Mouse (Mus musculus) myocyte (in vitro differentiated cells): ENCODE data around the gene Pex11a. TPM values are rescaled to one million over a fixed set of nuclear protein-coding genes. Genes with fewer than 3 reads are reported as not detected.
A peak's percentile ranks its signal among the peaks of the same experiment; 100 is the strongest.

Experiments used
- H3K27me3 ChIP-seq: one replicate; pipeline ENCODE4 v1.6.1; 2011; ENCODE audit not compliant: control insufficient read depth, insufficient read depth, insufficient read length
- H3K36me3 ChIP-seq: one replicate; pipeline ENCODE4 v1.6.1; 2011; ENCODE audit not compliant: control insufficient read depth, insufficient read depth
- H3K4me2 ChIP-seq: one replicate; pipeline ENCODE4 v1.6.1; 2011; ENCODE audit warnings: low read depth, control low read depth
- H3K4me3 ChIP-seq: one replicate; pipeline ENCODE4 v1.5.1; 2011; ENCODE audit warnings: mild to moderate bottlenecking, control low read depth, moderate library complexity
- H3K79me2 ChIP-seq: one replicate; pipeline ENCODE4 v1.6.1; 2011; ENCODE audit not compliant: control insufficient read depth, insufficient read depth
- H3ac ChIP-seq: one replicate; pipeline ENCODE4 v1.6.1; 2011; ENCODE audit not compliant: control insufficient read depth, insufficient read length
- CEBPB ChIP-seq: IDR thresholded peaks from 2 replicates; pipeline ENCODE4 v1.6.1; 2011; ENCODE audit warnings: mild to moderate bottlenecking, moderate library complexity; ENCODE audit not compliant: poor library complexity, insufficient read depth, severe bottlenecking
- E2F4 ChIP-seq: IDR thresholded peaks from one replicate; pipeline ENCODE4 v1.6.1; 2011; ENCODE audit warnings: mild to moderate bottlenecking, control low read depth, moderate library complexity; ENCODE audit not compliant: insufficient read depth
- MAX ChIP-seq: IDR thresholded peaks from one replicate; pipeline ENCODE4 v1.6.1; 2011; ENCODE audit warnings: low read depth, mild to moderate bottlenecking, control low read depth
- MYOD1 ChIP-seq, 3 experiments: IDR thresholded peaks; one replicate each; pipeline ENCODE4 v1.6.1; 2011; ENCODE audit warnings: control low read depth in 2 of 3, low read depth in 2 of 3, mild to moderate bottlenecking in 2 of 3, moderate library complexity in 1 of 3; ENCODE audit not compliant: insufficient read length in 2 of 3, control insufficient read depth in 1 of 3
- MYOG ChIP-seq, 3 experiments: IDR thresholded peaks; one replicate each; pipeline ENCODE4 v1.6.1; 2011; ENCODE audit warnings: control low read depth in 2 of 3, low read depth in 2 of 3, mild to moderate bottlenecking in 2 of 3; ENCODE audit not compliant: insufficient read length in 2 of 3, control insufficient read depth in 1 of 3, insufficient read depth in 1 of 3
- POLR2A ChIP-seq: IDR thresholded peaks from one replicate; pipeline ENCODE4 v1.6.1; 2011; ENCODE audit warnings: low read depth, mild to moderate bottlenecking, control low read depth, moderate library complexity; ENCODE audit not compliant: insufficient read length
- POLR2AphosphoS2 ChIP-seq: IDR thresholded peaks from one replicate; pipeline ENCODE4 v1.6.1; 2011; ENCODE audit warnings: low read depth, control low read depth; ENCODE audit not compliant: insufficient read length
- REST ChIP-seq: IDR thresholded peaks from one replicate; pipeline ENCODE4 v1.6.1; 2011; ENCODE audit warnings: mild to moderate bottlenecking, control low read depth, moderate library complexity; ENCODE audit not compliant: insufficient read depth, insufficient read length
- SRF ChIP-seq: IDR thresholded peaks from one replicate; pipeline ENCODE4 v1.6.1; 2011; ENCODE audit warnings: low read depth; ENCODE audit not compliant: control insufficient read depth, insufficient read length
- TCF12 ChIP-seq: IDR thresholded peaks from one replicate; pipeline ENCODE4 v1.6.1; 2011; ENCODE audit warnings: mild to moderate bottlenecking, control low read depth; ENCODE audit not compliant: poor library complexity, insufficient read depth, severe bottlenecking
- TCF3 ChIP-seq: IDR thresholded peaks from one replicate; pipeline ENCODE4 v1.6.1; 2011; ENCODE audit warnings: low read depth, control low read depth; ENCODE audit not compliant: insufficient read length
- USF1 ChIP-seq: IDR thresholded peaks from one replicate; pipeline ENCODE4 v1.6.1; 2011; ENCODE audit warnings: low read depth, mild to moderate bottlenecking, control low read depth, moderate library complexity
- polyA plus RNA-seq: library from polyadenylated mRNA; unstranded; fragments of >200 nt; fragmentation: generic; extraction: Trizol; gene quantifications from one replicate; pipeline ENCODE4 v1.2.1, GENCODE M21; 2012; ENCODE audit warnings: missing spikeins

Pex11a gene
- polyA plus RNA-seq, 1 experiment = 5.9 TPM

DNA sequence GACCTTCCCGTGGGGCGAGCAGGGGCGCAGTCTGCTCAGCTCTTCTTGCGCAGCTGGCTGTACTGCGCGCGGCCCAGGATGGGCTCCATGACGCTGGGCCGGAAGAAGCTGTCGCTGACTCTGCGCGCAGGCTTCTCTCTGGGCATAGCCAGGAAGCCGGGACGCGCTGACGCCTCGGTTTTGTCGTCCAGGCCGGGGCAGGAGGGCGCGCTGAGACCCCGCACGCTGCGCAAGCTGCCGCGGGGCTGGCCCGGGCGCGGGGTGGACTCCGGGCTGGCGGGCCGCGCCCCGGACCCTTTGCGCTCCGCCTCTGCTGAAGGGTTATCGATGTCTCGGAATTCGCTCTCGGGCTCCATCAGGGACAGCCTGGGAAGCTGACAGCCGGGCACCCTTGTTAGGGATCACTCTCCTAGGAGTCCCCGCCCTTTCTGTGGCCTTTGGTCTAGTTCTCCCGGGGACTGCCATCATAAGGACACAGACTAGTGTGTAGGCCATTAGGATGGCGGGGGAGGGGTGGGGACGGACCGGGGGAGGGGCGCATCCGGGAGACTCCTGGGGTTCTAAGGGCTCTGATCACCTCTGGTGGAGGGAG lies 21.4 kb downstream of the Pex11a start:
- H3K27me3 ChIP-seq = peaks cover 28% of the 10 kb centered on the region
- H3K4me2 ChIP-seq = peak overlapping the region; percentile 18
- H3K4me3 ChIP-seq = no peak overlapping the region
- peak overlapping the region; percentile 18 for H3ac ChIP-seq
- no peaks in the 10 kb centered on the region for H3K79me2 ChIP-seq
- TF ChIP-seq POLR2AphosphoS2 = no peak
- peak; percentile 20 for TF ChIP-seq POLR2A
- H3K36me3 ChIP-seq = no peaks in the 10 kb centered on the region

DNA sequence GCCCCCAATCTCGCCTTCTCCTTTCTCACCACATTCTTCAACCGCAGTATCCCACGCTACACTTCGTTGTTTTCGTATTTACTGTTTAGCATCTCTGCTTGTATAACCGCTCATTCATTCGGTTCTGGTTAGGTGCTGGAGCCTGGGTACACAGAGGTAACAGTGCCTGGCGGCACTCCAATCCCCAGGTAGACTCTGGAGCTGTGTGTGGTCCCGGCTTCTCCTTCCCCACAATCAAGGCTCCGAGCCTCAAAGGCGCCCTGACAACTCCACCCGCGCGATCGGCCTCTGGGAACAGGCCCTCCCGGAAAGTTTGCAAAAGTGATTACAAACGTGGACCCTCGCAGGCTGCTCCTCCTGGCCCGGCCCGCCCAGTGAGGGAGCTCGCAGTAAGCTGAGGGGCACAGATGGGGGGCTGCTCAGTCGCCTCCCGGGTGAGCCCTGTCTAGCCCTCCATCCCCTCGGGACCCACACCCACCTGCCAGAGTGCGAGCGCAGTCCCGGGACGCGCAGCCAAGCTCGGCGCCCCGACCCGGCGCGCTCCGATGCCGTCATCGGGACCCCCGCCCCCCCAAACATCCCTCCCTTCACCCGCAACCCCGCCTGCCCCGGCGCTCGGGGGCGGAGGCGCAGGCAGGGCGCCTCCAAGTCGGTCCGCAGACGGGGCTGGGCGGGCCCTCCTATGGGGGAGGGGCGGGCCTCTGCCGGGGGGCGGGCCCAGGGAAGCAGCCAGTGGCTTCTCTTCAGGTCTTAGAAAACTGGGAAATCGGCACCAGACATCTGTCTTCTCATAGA lies 27.5 kb downstream of the Pex11a start, which contains the start of gene Kif7:
Gene Kif7 (minus strand): TSS at position 534 of the 795 bp plus-strand sequence.
- no peaks in the 10 kb centered on the region for H3K36me3 ChIP-seq
- peak within 1 kb of the TSS; percentile 92 for H3K4me2 ChIP-seq
- no peaks in the 10 kb centered on the region for H3K79me2 ChIP-seq
- H3ac ChIP-seq = peak within 1 kb of the TSS; percentile 33
- no peaks in the 10 kb centered on the region for H3K27me3 ChIP-seq
- peak within 1 kb of the TSS; percentile 45 for H3K4me3 ChIP-seq
- TF ChIP-seq SRF (no peak), MAX (no peak), POLR2AphosphoS2 (peak; percentile 52), POLR2A (peak; percentile 78)

DNA sequence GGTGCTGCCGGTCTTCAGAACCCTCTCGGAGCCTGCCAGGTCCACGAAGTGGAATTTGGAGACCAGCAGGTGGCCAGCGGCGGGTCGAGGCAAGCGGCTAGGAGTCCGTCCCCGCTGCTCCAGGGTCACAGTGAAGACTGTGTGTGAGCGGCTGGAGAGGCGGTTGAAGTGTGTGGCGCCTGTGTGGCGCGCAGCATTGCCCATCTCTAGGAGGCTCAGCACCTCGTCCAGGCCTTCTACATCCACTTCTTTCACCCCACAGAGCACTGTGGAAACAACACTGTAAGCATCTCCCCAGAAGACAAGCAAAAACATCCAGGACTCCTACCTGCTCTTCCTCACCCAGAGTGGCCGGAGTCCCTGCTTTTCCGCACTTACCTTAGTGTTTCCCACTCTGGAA lies 32.1 kb downstream of the Pex11a start:
- TF ChIP-seq POLR2AphosphoS2 = no peak
- no peak for TF ChIP-seq CEBPB
- no peak for TF ChIP-seq MYOG (IDR thresholded peaks at IDR 0.05; ENCODE audit: control insufficient read depth in 1 of 3, insufficient read depth in 1 of 3, insufficient read length in 2 of 3, low read depth in 2 of 3)
- TF ChIP-seq E2F4 = no peak
- TF ChIP-seq USF1 = no peak
- Histone ChIP-seq H3K36me3 (no peaks in the 10 kb centered on the region), H3K27me3 (no peaks in the 10 kb centered on the region), H3ac (no peak overlapping the region), H3K4me3 (no peak overlapping the region), H3K79me2 (no peaks in the 10 kb centered on the region), H3K4me2 (no peak overlapping the region)

DNA sequence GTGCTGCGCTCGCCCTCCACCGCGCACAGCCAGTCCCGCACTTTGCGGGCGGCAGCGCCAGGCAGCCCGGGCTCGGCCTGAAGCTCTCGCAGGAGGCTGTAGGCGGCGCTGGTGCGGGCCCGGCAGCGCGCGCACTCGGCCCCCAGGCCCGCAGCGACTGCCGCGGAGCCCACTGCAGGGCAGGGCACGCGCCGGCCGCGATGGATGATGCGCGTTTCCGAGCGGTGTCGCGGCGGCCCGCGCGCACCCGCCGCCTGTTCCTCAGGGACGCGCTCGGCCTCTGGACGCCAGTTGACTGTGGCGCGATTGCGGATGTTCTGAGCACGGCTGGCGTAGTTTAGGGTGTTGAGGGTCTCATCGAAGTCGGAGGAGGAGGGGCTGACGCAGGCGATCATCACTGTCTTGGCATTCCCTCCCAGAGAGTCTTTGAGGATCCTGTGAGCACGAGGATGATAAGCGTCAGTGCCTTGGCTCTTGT lies 32.8 kb downstream of the Pex11a start:
- H3ac ChIP-seq = no peak overlapping the region
- TF ChIP-seq TCF3 (no peak), MYOD1 (IDR thresholded peaks at IDR 0.05; ENCODE audit: control insufficient read depth in 1 of 3, insufficient read length in 2 of 3, low read depth in 2 of 3) (no peak), POLR2AphosphoS2 (no peak), SRF (no peak), CEBPB (no peak), TCF12 (no peak), MAX (no peak), MYOG (IDR thresholded peaks at IDR 0.05; ENCODE audit: control insufficient read depth in 1 of 3, insufficient read depth in 1 of 3, insufficient read length in 2 of 3, low read depth in 2 of 3) (no peak), REST (no peak), USF1 (no peak)
- H3K4me2 ChIP-seq = no peak overlapping the region
- H3K4me3 ChIP-seq = no peak overlapping the region
- H3K79me2 ChIP-seq = no peaks in the 10 kb centered on the region
- H3K36me3 ChIP-seq = no peaks in the 10 kb centered on the region
- H3K27me3 ChIP-seq = no peaks in the 10 kb centered on the region

DNA sequence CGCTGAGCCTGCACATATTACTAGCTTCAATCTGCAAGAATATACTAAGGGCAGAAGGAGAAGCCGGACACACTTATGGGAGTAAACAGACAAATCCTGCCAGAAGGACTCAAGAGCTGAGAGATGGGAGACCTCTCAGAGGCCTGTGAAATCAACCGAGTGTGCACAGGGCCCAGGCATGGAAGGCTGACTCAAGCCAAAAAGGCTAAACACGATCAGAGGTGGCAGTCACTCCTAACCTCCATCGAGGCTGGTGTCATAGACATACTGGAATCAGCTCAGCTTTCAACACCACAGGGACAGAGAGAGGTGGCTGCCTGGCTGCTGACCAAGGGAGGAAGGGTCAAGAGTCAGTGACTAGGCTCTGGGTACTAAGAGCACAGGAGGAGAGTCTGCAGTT lies 37.7 kb downstream of the Pex11a start:
- H3K36me3 ChIP-seq = peaks cover 3% of the 10 kb centered on the region

More for the DNA sequence above, 37.7 kb downstream of the Pex11a start:
- no peaks in the 10 kb centered on the region for H3K27me3 ChIP-seq
- H3ac ChIP-seq = no peak overlapping the region
- H3K4me3 ChIP-seq = no peak overlapping the region
- TF ChIP-seq USF1 (no peak), SRF (no peak), POLR2AphosphoS2 (no peak), MYOD1 (IDR thresholded peaks at IDR 0.05; ENCODE audit: control insufficient read depth in 1 of 3, insufficient read length in 2 of 3, low read depth in 2 of 3) (no peak)
- no peak overlapping the region for H3K4me2 ChIP-seq
- H3K79me2 ChIP-seq = no peaks in the 10 kb centered on the region
